Mouse (Mus musculus): ENCODE measurements at regions not wholly inside any gene's neighbourhood (a gene's known extent, or its start where the extent isn't known, plus 50 kb on each side); places are given as distances from the start of the nearest gene placed in this dataset.

- H3K9me3 ChIP-seq (ENCODE audit: control insufficient read depth, low read length) = no peaks in the 10 kb centered on the region
- H3K9ac ChIP-seq (ENCODE audit: low read depth, low read length) = no peak overlapping the region
- H3K27ac ChIP-seq (ENCODE audit: low read depth, low read length) = no peak overlapping the region
- H3K27me3 ChIP-seq (ENCODE audit: control insufficient read depth, insufficient read depth, low read length) = peaks cover 69% of the 10 kb centered on the region
- H3K36me3 ChIP-seq (ENCODE audit: control insufficient read depth, insufficient read depth, low read length) = no peaks in the 10 kb centered on the region
- H3K4me3 ChIP-seq (ENCODE audit: low read length) = no peak overlapping the region
- H3K4me1 ChIP-seq (ENCODE audit: control insufficient read depth, insufficient read depth, low read length) = peaks cover 20% of the 10 kb centered on the region
- ATAC-seq (ENCODE audit: low FRiP score, low TSS enrichment) = peak; percentile 87
- 22% methylated on average over 8 of the region's 8 CpGs for WGBS
- H3K4me2 ChIP-seq (replicated peaks; ENCODE audit: low read depth, low read length) = no peak overlapping the region
Observed at GRCm38 (mm10) chr19:44677295-44677694, 78.5 kb upstream of the Pax2 start.

GRCm38 (mm10) chr19:44678686-44679085 lies 77.2 kb upstream of the Pax2 start:
- Histone ChIP-seq H3K4me1 (ENCODE audit: control insufficient read depth, insufficient read depth, low read length) (peaks cover 21% of the 10 kb centered on the region), H3K9me3 (ENCODE audit: control insufficient read depth, low read length) (no peaks in the 10 kb centered on the region), H3K9ac (ENCODE audit: low read depth, low read length) (no peak overlapping the region), H3K36me3 (ENCODE audit: control insufficient read depth, insufficient read depth, low read length) (no peaks in the 10 kb centered on the region), H3K27me3 (ENCODE audit: control insufficient read depth, insufficient read depth, low read length) (peaks cover 79% of the 10 kb centered on the region), H3K4me2 (replicated peaks; ENCODE audit: low read depth, low read length) (no peak overlapping the region), H3K27ac (ENCODE audit: low read depth, low read length) (no peak overlapping the region), H3K4me3 (ENCODE audit: low read length) (no peak overlapping the region)
- no peak for ATAC-seq (ENCODE audit: low FRiP score, low TSS enrichment)
- WGBS = 80% methylated on average over 1 of the region's 1 CpGs

- no peaks in the 10 kb centered on the region for H3K9me3 ChIP-seq (ENCODE audit: control insufficient read depth, low read length)
- no peak overlapping the region for H3K4me2 ChIP-seq (replicated peaks; ENCODE audit: low read depth, low read length)
- no peak overlapping the region for H3K4me3 ChIP-seq (ENCODE audit: low read length)
- H3K27ac ChIP-seq (ENCODE audit: low read depth, low read length) = no peak overlapping the region
- H3K9ac ChIP-seq (ENCODE audit: low read depth, low read length) = no peak overlapping the region
- no peaks in the 10 kb centered on the region for H3K36me3 ChIP-seq (ENCODE audit: control insufficient read depth, insufficient read depth, low read length)
- peaks cover 20% of the 10 kb centered on the region for H3K4me1 ChIP-seq (ENCODE audit: control insufficient read depth, insufficient read depth, low read length)
- no peak for ATAC-seq (ENCODE audit: low FRiP score, low TSS enrichment)
- 21% methylated on average over 8 of the region's 8 CpGs for WGBS
- H3K27me3 ChIP-seq (ENCODE audit: control insufficient read depth, insufficient read depth, low read length) = peaks cover 59% of the 10 kb centered on the region
Observed at GRCm38 (mm10) chr19:44681675-44682074, 74.2 kb upstream of the Pax2 start.

- Histone ChIP-seq H3K27me3 (ENCODE audit: control insufficient read depth, insufficient read depth, low read length) (peaks cover 45% of the 10 kb centered on the region), H3K9ac (ENCODE audit: low read depth, low read length) (no peak overlapping the region), H3K4me1 (ENCODE audit: control insufficient read depth, insufficient read depth, low read length) (peaks cover 13% of the 10 kb centered on the region; the same call in 1 of the 2 replicates), H3K27ac (ENCODE audit: low read depth, low read length) (no peak overlapping the region), H3K4me2 (replicated peaks; ENCODE audit: low read depth, low read length) (no peak overlapping the region), H3K4me3 (ENCODE audit: low read length) (no peak overlapping the region), H3K9me3 (ENCODE audit: control insufficient read depth, low read length) (no peaks in the 10 kb centered on the region), H3K36me3 (ENCODE audit: control insufficient read depth, insufficient read depth, low read length) (no peaks in the 10 kb centered on the region)
- no peak for ATAC-seq (ENCODE audit: low FRiP score, low TSS enrichment)
- 4% methylated on average over 12 of the region's 12 CpGs for whole genome bisulfite sequencing
Observed at GRCm38 (mm10) chr19:44683191-44683590, 72.7 kb upstream of the Pax2 start.

GRCm38 (mm10) chr19:44684061-44684514 lies 71.8 kb upstream of the Pax2 start:
- peak overlapping the region; percentile 40; the same call in 1 of the 2 replicates for H3K9ac ChIP-seq (ENCODE audit: low read depth, low read length)
- no peaks in the 10 kb centered on the region for H3K9me3 ChIP-seq (ENCODE audit: control insufficient read depth, low read length)
- H3K27ac ChIP-seq (ENCODE audit: low read depth, low read length) = no peak overlapping the region
- H3K27me3 ChIP-seq (ENCODE audit: control insufficient read depth, insufficient read depth, low read length) = peaks cover 45% of the 10 kb centered on the region
- peaks cover 13% of the 10 kb centered on the region; the same call in 1 of the 2 replicates for H3K4me1 ChIP-seq (ENCODE audit: control insufficient read depth, insufficient read depth, low read length)
- WGBS = 1% methylated on average over 36 of the region's 48 CpGs
- H3K4me3 ChIP-seq (ENCODE audit: low read length) = peak overlapping the region; percentile 36
- H3K4me2 ChIP-seq (replicated peaks; ENCODE audit: low read depth, low read length) = peak overlapping the region; percentile 59
- ATAC-seq (ENCODE audit: low FRiP score, low TSS enrichment) = peak; percentile 59
- no peaks in the 10 kb centered on the region for H3K36me3 ChIP-seq (ENCODE audit: control insufficient read depth, insufficient read depth, low read length)

- H3K4me3 ChIP-seq (ENCODE audit: low read length) = no peak overlapping the region
- H3K4me1 ChIP-seq (ENCODE audit: control insufficient read depth, insufficient read depth, low read length) = peaks cover 8% of the 10 kb centered on the region; the same call in 1 of the 2 replicates
- peaks cover 30% of the 10 kb centered on the region for H3K27me3 ChIP-seq (ENCODE audit: control insufficient read depth, insufficient read depth, low read length)
- no peak overlapping the region for H3K4me2 ChIP-seq (replicated peaks; ENCODE audit: low read depth, low read length)
- ATAC-seq (ENCODE audit: low FRiP score, low TSS enrichment) = no peak
- no peak overlapping the region for H3K9ac ChIP-seq (ENCODE audit: low read depth, low read length)
- no peaks in the 10 kb centered on the region for H3K36me3 ChIP-seq (ENCODE audit: control insufficient read depth, insufficient read depth, low read length)
- no peak overlapping the region for H3K27ac ChIP-seq (ENCODE audit: low read depth, low read length)
- H3K9me3 ChIP-seq (ENCODE audit: control insufficient read depth, low read length) = no peaks in the 10 kb centered on the region
- WGBS = 39% methylated on average over 7 of the region's 7 CpGs
Observed at GRCm38 (mm10) chr19:44686061-44686460, 69.8 kb upstream of the Pax2 start.

GRCm38 (mm10) chr19:44692396-44692795 lies 63.4 kb upstream of the Pax2 start:
- ATAC-seq (ENCODE audit: low FRiP score, low TSS enrichment) = 0 out of 2 replicates have a peak, but pooled peaks have one; percentile 9
- Histone ChIP-seq H3K4me2 (replicated peaks; ENCODE audit: low read depth, low read length) (peak overlapping the region; percentile 49), H3K36me3 (ENCODE audit: control insufficient read depth, insufficient read depth, low read length) (no peaks in the 10 kb centered on the region), H3K9me3 (ENCODE audit: control insufficient read depth, low read length) (no peaks in the 10 kb centered on the region), H3K9ac (ENCODE audit: low read depth, low read length) (no peak overlapping the region), H3K4me3 (ENCODE audit: low read length) (peak overlapping the region; percentile 19; the same call in 1 of the 2 replicates), H3K27ac (ENCODE audit: low read depth, low read length) (no peak overlapping the region), H3K4me1 (ENCODE audit: control insufficient read depth, insufficient read depth, low read length) (no peaks in the 10 kb centered on the region; the same call in 1 of the 2 replicates), H3K27me3 (ENCODE audit: control insufficient read depth, insufficient read depth, low read length) (peaks cover 20% of the 10 kb centered on the region)
- under 1% methylated on average over 17 of the region's 17 CpGs for WGBS

GRCm38 (mm10) chr19:44692816-44693215 lies 63.0 kb upstream of the Pax2 start:
- 2% methylated on average over 16 of the region's 16 CpGs for WGBS
- peak overlapping the region; percentile 19; the same call in 1 of the 2 replicates for H3K4me3 ChIP-seq (ENCODE audit: low read length)
- H3K36me3 ChIP-seq (ENCODE audit: control insufficient read depth, insufficient read depth, low read length) = no peaks in the 10 kb centered on the region
- H3K4me2 ChIP-seq (replicated peaks; ENCODE audit: low read depth, low read length) = peak overlapping the region; percentile 49
- H3K9me3 ChIP-seq (ENCODE audit: control insufficient read depth, low read length) = no peaks in the 10 kb centered on the region
- ATAC-seq (ENCODE audit: low FRiP score, low TSS enrichment) = 0 out of 2 replicates have a peak, but pooled peaks have one; percentile 32
- no peak overlapping the region for H3K9ac ChIP-seq (ENCODE audit: low read depth, low read length)
- peaks cover 24% of the 10 kb centered on the region for H3K27me3 ChIP-seq (ENCODE audit: control insufficient read depth, insufficient read depth, low read length)
- no peak overlapping the region for H3K27ac ChIP-seq (ENCODE audit: low read depth, low read length)
- no peaks in the 10 kb centered on the region; the same call in 1 of the 2 replicates for H3K4me1 ChIP-seq (ENCODE audit: control insufficient read depth, insufficient read depth, low read length)

GRCm38 (mm10) chr19:44695331-44695730 lies 60.5 kb upstream of the Pax2 start:
- Histone ChIP-seq H3K4me2 (replicated peaks; ENCODE audit: low read depth, low read length) (no peak overlapping the region), H3K27me3 (ENCODE audit: control insufficient read depth, insufficient read depth, low read length) (peaks cover 40% of the 10 kb centered on the region), H3K4me3 (ENCODE audit: low read length) (no peak overlapping the region), H3K36me3 (ENCODE audit: control insufficient read depth, insufficient read depth, low read length) (no peaks in the 10 kb centered on the region), H3K9ac (ENCODE audit: low read depth, low read length) (no peak overlapping the region), H3K27ac (ENCODE audit: low read depth, low read length) (no peak overlapping the region), H3K9me3 (ENCODE audit: control insufficient read depth, low read length) (no peaks in the 10 kb centered on the region), H3K4me1 (ENCODE audit: control insufficient read depth, insufficient read depth, low read length) (no peaks in the 10 kb centered on the region; the same call in 1 of the 2 replicates)
- WGBS = 21% methylated on average over 3 of the region's 3 CpGs
- no peak for ATAC-seq (ENCODE audit: low FRiP score, low TSS enrichment)

Measured in kidney, embryonic 14.5 days (tissue).